In the genomic region with DNA sequence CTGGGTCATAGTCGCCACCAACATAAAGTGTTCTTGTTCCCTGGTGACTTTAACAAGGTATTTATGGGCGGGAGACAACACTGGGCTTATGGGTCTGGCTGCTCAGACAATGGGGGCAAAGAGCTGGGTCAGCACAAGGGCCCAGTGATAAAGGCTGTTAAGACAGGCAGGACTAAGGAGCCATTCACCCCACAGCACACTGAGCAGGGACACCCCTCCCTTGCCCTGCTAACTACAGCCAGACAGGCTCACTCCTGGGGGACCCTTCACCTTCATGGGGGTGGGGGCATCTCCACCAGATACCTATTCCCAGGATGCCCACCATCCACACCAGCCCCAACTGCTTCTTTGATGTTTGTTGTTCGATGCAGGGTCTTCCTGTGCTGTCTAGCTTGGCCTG, we compare ENCODE assay signal across 19 mouse cellular contexts.
"Had no signal": no experiment of that assay in that cellular context is flagged by ENCODE, and none has a peak within 500 bp of the region (broad histone marks: within the 10 kb centered on the region; RNA-seq: fewer than 3 reads in every experiment).

No protein-coding gene starts in this region.

- DNase-seq: lung, adult 2 months; lung, postnatal 14 days; lung, postnatal 36 days; retina, postnatal 1 day; right cerebral cortex, adult 18-20 months; right cerebral cortex, postnatal 25 days; right cerebral cortex, postnatal 4 days; spleen, adult 18-20 months; thymus, adult 18-20 months; thymus, postnatal 14 days; thymus, postnatal 36 days had no signal

- H3K27ac ChIP-seq: lung, embryonic 15.5 days; macrophage; midbrain, embryonic 13.5 days; midbrain, embryonic 15.5 days; neural tube, embryonic 12.5 days had no signal

- ATAC-seq: lung, postnatal 0 days; midbrain, embryonic 13.5 days; midbrain, embryonic 15.5 days had no signal

- H3K27me3 ChIP-seq: lung, embryonic 15.5 days; midbrain, embryonic 13.5 days; midbrain, embryonic 15.5 days; neural tube, embryonic 12.5 days had no signal

- H3K4me2 ChIP-seq: lung, embryonic 15.5 days; midbrain, embryonic 11.5 days; midbrain, embryonic 13.5 days; midbrain, embryonic 15.5 days; neural tube, embryonic 12.5 days had no signal

- H3K36me3 ChIP-seq: lung, embryonic 15.5 days; midbrain, embryonic 13.5 days; midbrain, embryonic 15.5 days; neural tube, embryonic 12.5 days had no signal

- H3K9ac ChIP-seq: lung, embryonic 15.5 days; midbrain, embryonic 13.5 days; midbrain, embryonic 15.5 days; neural tube, embryonic 12.5 days had no signal

- H3K4me1 ChIP-seq: lung, embryonic 15.5 days; megakaryocyte, embryonic 14.5 days; midbrain, embryonic 13.5 days; midbrain, embryonic 15.5 days; neural tube, embryonic 12.5 days had no signal

- H3K9me3 ChIP-seq: lung, embryonic 15.5 days; megakaryocyte, embryonic 14.5 days; midbrain, embryonic 13.5 days; midbrain, embryonic 15.5 days; neural tube, embryonic 12.5 days had no signal

- H3K4me3 ChIP-seq: lung, embryonic 15.5 days; megakaryocyte, embryonic 14.5 days; midbrain, embryonic 13.5 days; midbrain, embryonic 15.5 days; neural tube, embryonic 12.5 days had no signal
